Mouse (Mus musculus) small intestine, adult 2 months (tissue): ENCODE results near the gene Dennd4b.

Experiments
- CTCF ChIP-seq: fragments of 200-500 bp; IDR thresholded peaks from 2 replicates; pipeline ENCODE4 v1.5.1; 2012; ENCODE audit warnings: low read depth, mild to moderate bottlenecking, control low read depth, inconsistent platforms, low read length, moderate library complexity, mixed read lengths; ENCODE audit not compliant: insufficient replicate concordance, insufficient read length; ENCODE audit errors: extremely low read depth
- POLR2A ChIP-seq: fragments of 200-500 bp; IDR thresholded peaks from 2 replicates; pipeline ENCODE4 v1.6.1; 2012; ENCODE audit warnings: low read depth, mild to moderate bottlenecking, control low read depth, inconsistent platforms, low read length, moderate library complexity

DNA sequence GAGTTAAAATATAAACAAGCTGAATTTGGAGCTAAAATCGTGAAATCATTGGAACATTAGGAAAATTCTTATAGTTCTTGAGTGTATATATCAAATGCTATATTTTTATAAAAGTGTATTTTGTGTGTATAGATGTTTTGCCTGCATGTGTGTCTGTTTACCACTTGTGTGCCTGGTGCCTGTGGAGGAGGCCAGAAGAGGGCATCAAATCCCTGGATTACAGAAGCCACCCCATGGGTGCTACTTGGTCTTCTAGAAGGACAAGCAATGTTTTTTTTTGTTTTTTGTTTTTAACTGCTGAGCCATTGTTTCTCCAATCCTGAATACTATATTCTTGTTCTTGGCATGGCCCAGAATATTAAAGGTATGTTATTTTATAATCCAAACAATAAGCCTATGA is 25.6 kb downstream of the Dennd4b start:
- TF ChIP-seq CTCF = no peak
- no peak for TF ChIP-seq POLR2A
